Mouse (Mus musculus) spleen, adult 2 months (tissue): Measurements from ENCODE around the gene Rhbdf2. TPM values are rescaled to one million over a fixed set of nuclear protein-coding genes. Genes with fewer than 3 reads are reported as not detected.
A peak's percentile ranks its signal among the peaks of the same experiment; 100 is the strongest.

Source experiments
- DNase-seq, 2 experiments: peaks; one replicate each; pipeline versions ENCODE4 v3.0.0 to v3.0.0-alpha.2; 2012 to 2021; ENCODE audit warnings: low spot score in 2 of 2, low read depth in 1 of 2
- H3K27ac ChIP-seq: fragments of 200-500 bp; 2 replicates; pipeline ENCODE4 v1.5.1; 2012; ENCODE audit warnings: low read length, inconsistent platforms; ENCODE audit not compliant: insufficient read depth
- H3K27me3 ChIP-seq: fragments of 200-500 bp; 2 replicates; pipeline ENCODE4 v1.6.1; 2012; ENCODE audit warnings: mild to moderate bottlenecking, moderate library complexity, low read length, inconsistent platforms; ENCODE audit not compliant: control insufficient read depth, insufficient read depth
- H3K36me3 ChIP-seq: fragments of 200-500 bp; 2 replicates; pipeline ENCODE4 v1.6.1; 2012; ENCODE audit warnings: mild to moderate bottlenecking, low read length, inconsistent platforms; ENCODE audit not compliant: control insufficient read depth, insufficient read depth
- H3K4me1 ChIP-seq: fragments of 200-500 bp; 2 replicates; pipeline ENCODE4 v1.6.1; 2011; ENCODE audit warnings: inconsistent platforms; ENCODE audit not compliant: control insufficient read depth, insufficient read depth, insufficient read length
- H3K4me3 ChIP-seq: fragments of 200-500 bp; 2 replicates; pipeline ENCODE4 v1.5.1; 2011; ENCODE audit warnings: mild to moderate bottlenecking, inconsistent platforms; ENCODE audit not compliant: insufficient read depth, insufficient read length; ENCODE audit errors: extremely low read depth
- CTCF ChIP-seq: fragments of 200-500 bp; IDR thresholded peaks from 2 replicates; pipeline ENCODE4 v1.5.1; 2011; ENCODE audit warnings: mild to moderate bottlenecking, inconsistent platforms; ENCODE audit not compliant: insufficient read depth, insufficient read length, insufficient replicate concordance; ENCODE audit errors: extremely low read depth
- POLR2A ChIP-seq: fragments of 200-500 bp; IDR thresholded peaks from 2 replicates; pipeline ENCODE4 v1.6.1; 2011; ENCODE audit warnings: low read depth, low read length, inconsistent platforms
- WGBS: fragments of 180-500 bp; shearing (Covaris S2); methylation state at CpG from one replicate; pipeline ENCODE4 v1.1.7; 2018; 5-methylcytosine and 5-hydroxymethylcytosine counted together
- polyA plus RNA-seq: library from polyadenylated mRNA; depleted of rRNA; stranded (reverse); fragments of >200 nt; gene quantifications from 2 replicates; pipeline ENCODE4 v1.2.3, GENCODE M21; 2012; rRNA removed

The Rhbdf2 gene
- polyA plus RNA-seq, 1 experiment = 84.5 TPM

- Histone ChIP-seq H3K36me3 (no peaks in the 10 kb centered on the region), H3K4me3 (no peak overlapping the region), H3K27me3 (no peaks in the 10 kb centered on the region), H3K4me1 (no peaks in the 10 kb centered on the region; the same call in 1 of the 2 replicates), H3K27ac (no peak overlapping the region)
- 21% methylated on average over 12 of the region's 12 CpGs for WGBS
- no peak for TF ChIP-seq POLR2A
- TF ChIP-seq CTCF = peak; percentile 70; the same call in 1 of the 2 replicates
- peak; percentile 22 to 38 for DNase-seq
These were observed 72.5 kb downstream of the Rhbdf2 start for GRCm38 (mm10) chr11:116554171-116554878.

GRCm38 (mm10) chr11:116552194-116552593 is 74.6 kb downstream of the Rhbdf2 start:
- no peaks in the 10 kb centered on the region for H3K36me3 ChIP-seq
- H3K27me3 ChIP-seq = no peaks in the 10 kb centered on the region
- 91% methylated on average over 1 of the region's 1 CpGs for WGBS
- no peak overlapping the region for H3K4me3 ChIP-seq
- DNase-seq = no peak
- H3K4me1 ChIP-seq = no peaks in the 10 kb centered on the region; the same call in 1 of the 2 replicates
- no peak for TF ChIP-seq CTCF
- no peak for TF ChIP-seq POLR2A
- H3K27ac ChIP-seq = no peak overlapping the region

- H3K4me3 ChIP-seq = no peak overlapping the region
- WGBS = 81% methylated on average over 7 of the region's 7 CpGs
These were observed 76.1 kb downstream of the Rhbdf2 start for GRCm38 (mm10) chr11:116550748-116551147.

GRCm38 (mm10) chr11:116549273-116550038 is 77.4 kb downstream of the Rhbdf2 start:
- no peak for DNase-seq
- TF ChIP-seq CTCF (no peak), POLR2A (no peak)
- Histone ChIP-seq H3K36me3 (peaks cover 10% of the 10 kb centered on the region), H3K27ac (no peak overlapping the region; the same call in 1 of the 2 replicates), H3K27me3 (no peaks in the 10 kb centered on the region), H3K4me1 (no peaks in the 10 kb centered on the region), H3K4me3 (no peak overlapping the region)
- 65% methylated on average over 11 of the region's 11 CpGs for WGBS

More at GRCm38 (mm10) chr11:116550748-116551147, 76.1 kb downstream of the Rhbdf2 start:
- no peak overlapping the region for H3K27ac ChIP-seq
- H3K36me3 ChIP-seq = no peaks in the 10 kb centered on the region
- DNase-seq = no peak
- H3K27me3 ChIP-seq = no peaks in the 10 kb centered on the region
- TF ChIP-seq CTCF = no peak
- H3K4me1 ChIP-seq = no peaks in the 10 kb centered on the region; the same call in 1 of the 2 replicates

- Histone ChIP-seq H3K27ac (no peak overlapping the region), H3K4me3 (no peak overlapping the region), H3K4me1 (no peaks in the 10 kb centered on the region), H3K36me3 (peaks cover 16% of the 10 kb centered on the region), H3K27me3 (no peaks in the 10 kb centered on the region)
- 97% methylated on average over 9 of the region's 9 CpGs for WGBS
- DNase-seq = no peak
- TF ChIP-seq CTCF = no peak
- no peak for TF ChIP-seq POLR2A
These were observed 78.0 kb downstream of the Rhbdf2 start for GRCm38 (mm10) chr11:116548780-116549179.

Other genes starting within 250 kb of the Rhbdf2 start
- gene Rnf157, start 214.0 kb downstream of the Rhbdf2 start, polyA plus RNA-seq = 10.7 and 16.2 TPM in 2 replicates
- 152 and 245 TPM in 2 replicates for gene Ubald2, start 192.9 kb downstream of the Rhbdf2 start, polyA plus RNA-seq
- 0.07 and 0.14 TPM in 2 replicates for gene Qrich2, start 160.8 kb downstream of the Rhbdf2 start, polyA plus RNA-seq
- gene Prpsap1, start 132.8 kb downstream of the Rhbdf2 start, polyA plus RNA-seq = 62.1 and 95.5 TPM in 2 replicates
- gene Sphk1, start 96.1 kb downstream of the Rhbdf2 start, polyA plus RNA-seq = 15.5 and 21.4 TPM in 2 replicates
- 42.3 and 77.3 TPM in 2 replicates for gene Ube2o, start 45.6 kb downstream of the Rhbdf2 start, polyA plus RNA-seq
- gene Aanat, start 40.6 kb downstream of the Rhbdf2 start, polyA plus RNA-seq = not detected in 2 replicates
- gene Prcd, start 26.5 kb upstream of the Rhbdf2 start, polyA plus RNA-seq = 0.35 and 0.72 TPM in 2 replicates
- 10.0 and 14.2 TPM in 2 replicates for gene Cygb, start 27.3 kb upstream of the Rhbdf2 start, polyA plus RNA-seq
- 0.04 and 0.86 TPM in 2 replicates for gene St6galnac1, start 148.5 kb upstream of the Rhbdf2 start, polyA plus RNA-seq
- 18.6 and 25.0 TPM in 2 replicates for gene Mxra7, start 201.0 kb upstream of the Rhbdf2 start, polyA plus RNA-seq
- 30.9 and 35.7 TPM in 2 replicates for gene Mettl23, start 216.3 kb upstream of the Rhbdf2 start, polyA plus RNA-seq
- gene Jmjd6, start 216.4 kb upstream of the Rhbdf2 start, polyA plus RNA-seq = 21.7 and 23.3 TPM in 2 replicates
- 14.2 and 15.7 TPM in 2 replicates for gene Mfsd11, start 225.4 kb upstream of the Rhbdf2 start, polyA plus RNA-seq
- gene Srsf2, start 226.1 kb upstream of the Rhbdf2 start, polyA plus RNA-seq = 546 and 923 TPM in 2 replicates